Mouse (Mus musculus) stomach, postnatal 0 days (tissue): ENCODE results near the gene Kctd2. TPM values are rescaled to one million over a fixed set of nuclear protein-coding genes. Genes with fewer than 3 reads are reported as not detected.

ENCODE experiments used
- ATAC-seq: fragments of 200-750 bp; cut with Nextera tagmentation; 2 replicates; pipeline ENCODE4 v1.8.0; 2017; ENCODE audit not compliant: low FRiP score, low TSS enrichment
- DNase-seq: peaks from one replicate; pipeline ENCODE4 v3.0.0-alpha.2; 2016; ENCODE audit warnings: low spot score
- H3K27ac ChIP-seq: fragments of 300-500 bp; sonication (generic); replicated peaks from 2 replicates; pipeline ENCODE4 v1.5.1; 2014; ENCODE audit warnings: mild to moderate bottlenecking, control low read depth
- H3K27me3 ChIP-seq: fragments of 300-500 bp; sonication (generic); 2 replicates; pipeline ENCODE4 v1.6.1; 2014; ENCODE audit warnings: low read length; ENCODE audit not compliant: control insufficient read depth, insufficient read depth
- H3K36me3 ChIP-seq: fragments of 300-500 bp; sonication (generic); 2 replicates; pipeline ENCODE4 v1.6.1; 2014; ENCODE audit warnings: low read length, mixed read lengths; ENCODE audit not compliant: control insufficient read depth, insufficient read depth
- H3K4me1 ChIP-seq: fragments of 300-500 bp; sonication (generic); replicated peaks from 2 replicates; pipeline ENCODE4 v1.6.1; 2014; ENCODE audit warnings: antibody characterized with exemption; ENCODE audit not compliant: control insufficient read depth, insufficient read depth
- H3K4me2 ChIP-seq: fragments of 300-500 bp; sonication (generic); replicated peaks from 2 replicates; pipeline ENCODE4 v1.6.1; 2014; ENCODE audit warnings: low read depth, mild to moderate bottlenecking, control low read depth, moderate library complexity
- H3K4me3 ChIP-seq: fragments of 300-500 bp; sonication (generic); 2 replicates; pipeline ENCODE4 v1.5.1; 2014; ENCODE audit warnings: low read depth, low read length, control low read depth
- H3K9ac ChIP-seq: fragments of 300-500 bp; sonication (generic); 2 replicates; pipeline ENCODE4 v1.6.1; 2014; ENCODE audit warnings: mild to moderate bottlenecking, low read length, control low read depth, mixed read lengths
- H3K9me3 ChIP-seq: fragments of 300-500 bp; sonication (generic); 2 replicates; pipeline ENCODE4 v1.6.1; 2016; ENCODE audit warnings: low read length; ENCODE audit not compliant: control insufficient read depth
- CTCF ChIP-seq: IDR thresholded peaks from 2 replicates; pipeline ENCODE4 v1.5.1; 2016; ENCODE audit warnings: antibody characterized with exemption, low read depth, mild to moderate bottlenecking, moderate library complexity
- EP300 ChIP-seq: optimal IDR thresholded peaks from 2 replicates; pipeline ENCODE3; 2016; ENCODE audit warnings: antibody characterized with exemption
- WGBS: fragments of 180-500 bp; shearing (Covaris S2); extraction: QIAGEN DNeasy Blood & Tissue Kit; methylation state at CpG from one replicate; pipeline ENCODE4 v1.1.7; 2014; 5-methylcytosine and 5-hydroxymethylcytosine counted together
- polyA plus RNA-seq: library from polyadenylated mRNA; unstranded; fragments of >200 nt; fragmentation: Nextera tagmentation; extraction: Ambion mirVana; gene quantifications from 2 replicates; pipeline ENCODE4 v1.2.1, GENCODE M21; 2015

The Kctd2 gene
- polyA plus RNA-seq: 11.6 and 13.0 TPM in 2 replicates

DNA sequence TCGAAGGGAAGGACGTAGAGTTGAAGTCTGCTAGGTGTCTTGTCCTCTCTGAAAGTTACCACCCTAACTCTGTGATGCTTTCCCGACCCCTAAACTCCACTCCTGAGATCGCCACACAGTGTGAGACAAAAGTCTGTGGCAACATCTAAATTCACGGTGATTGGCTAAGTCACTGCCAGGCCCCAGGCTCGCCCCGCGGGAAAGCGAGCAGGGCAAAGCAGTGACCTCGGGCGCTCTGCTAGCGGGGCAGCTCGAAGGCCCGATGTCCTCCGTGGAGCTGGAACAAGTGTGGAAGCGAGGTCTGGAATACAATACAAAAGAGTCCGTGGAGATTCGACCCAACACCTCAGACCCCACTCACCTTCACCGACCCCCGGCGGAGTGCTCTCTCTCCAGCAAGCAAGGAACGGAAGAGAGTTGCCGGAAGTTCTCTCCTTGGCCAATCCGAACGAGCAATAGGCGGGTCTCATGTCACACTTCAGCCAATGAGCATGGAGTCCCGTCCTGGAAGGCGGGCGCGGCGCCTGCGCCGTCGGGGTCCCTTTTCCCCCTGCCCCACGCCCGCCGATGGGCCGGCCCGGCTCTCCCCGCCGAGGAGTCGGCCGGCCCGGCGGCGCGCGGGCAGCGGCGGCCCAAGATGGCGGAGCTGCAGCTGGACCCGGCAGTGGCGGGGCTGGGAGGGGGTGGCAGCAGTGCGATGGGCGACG lies at the start of gene Kctd2, which contains the start of gene Atp5h:
Kctd2 (plus strand) TSS at position 598 of the 707 bp plus-strand sequence.
Atp5h (minus strand) TSS at position 432 of the 707 bp plus-strand sequence.
- WGBS: under 1% methylated on average over 42 of the region's 56 CpGs

DNA sequence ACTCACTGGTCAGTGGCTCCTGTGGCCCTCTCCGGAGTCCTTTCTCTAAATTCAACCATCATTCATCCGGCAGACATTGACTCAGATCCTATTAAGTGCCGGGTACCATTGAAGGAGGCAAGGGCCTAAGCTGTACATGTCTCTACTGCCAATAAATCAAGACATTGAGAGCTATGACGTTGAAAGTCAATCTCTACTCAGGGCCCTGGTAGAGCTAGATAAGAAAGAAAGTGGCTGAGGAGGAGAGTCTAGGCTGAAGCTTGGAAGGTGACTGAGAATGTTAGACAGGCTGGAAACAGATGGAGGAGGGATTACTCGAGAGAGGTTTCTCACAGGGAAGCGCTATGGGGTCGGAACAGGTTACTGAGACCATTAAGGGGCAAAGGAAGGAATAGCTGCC lies 49.6 kb upstream of the Kctd2 start:
- Histone ChIP-seq H3K36me3 (no peaks in the 10 kb centered on the region), H3K9ac (no peak overlapping the region), H3K4me2 (no peak overlapping the region), H3K27ac (no peak overlapping the region), H3K27me3 (no peaks in the 10 kb centered on the region; the same call in 1 of the 2 replicates), H3K9me3 (no peaks in the 10 kb centered on the region), H3K4me3 (no peak overlapping the region), H3K4me1 (no peaks in the 10 kb centered on the region)
- no peak for DNase-seq
- no peak for TF ChIP-seq CTCF
- TF ChIP-seq EP300: no peak
- ATAC-seq: no peak
- 53% methylated on average over 7 of the region's 7 CpGs for WGBS

More for the DNA sequence above, at the start of gene Kctd2, which contains the start of gene Atp5h:
- peak; percentile 96 for DNase-seq
- Histone ChIP-seq H3K4me1 (peaks cover 8% of the 10 kb centered on the region; the same call in 1 of the 2 replicates), H3K9me3 (no peaks in the 10 kb centered on the region), H3K4me3 (peak within 1 kb of the TSS; percentile 88), H3K27ac (peak within 1 kb of the TSS; percentile 87), H3K27me3 (no peaks in the 10 kb centered on the region), H3K4me2 (peak within 1 kb of the TSS; percentile 97), H3K9ac (peak within 1 kb of the TSS; percentile 92), H3K36me3 (peaks cover 6% of the 10 kb centered on the region)
- ATAC-seq: peak; percentile 97
- TF ChIP-seq CTCF: no peak
- no peak for TF ChIP-seq EP300

DNA sequence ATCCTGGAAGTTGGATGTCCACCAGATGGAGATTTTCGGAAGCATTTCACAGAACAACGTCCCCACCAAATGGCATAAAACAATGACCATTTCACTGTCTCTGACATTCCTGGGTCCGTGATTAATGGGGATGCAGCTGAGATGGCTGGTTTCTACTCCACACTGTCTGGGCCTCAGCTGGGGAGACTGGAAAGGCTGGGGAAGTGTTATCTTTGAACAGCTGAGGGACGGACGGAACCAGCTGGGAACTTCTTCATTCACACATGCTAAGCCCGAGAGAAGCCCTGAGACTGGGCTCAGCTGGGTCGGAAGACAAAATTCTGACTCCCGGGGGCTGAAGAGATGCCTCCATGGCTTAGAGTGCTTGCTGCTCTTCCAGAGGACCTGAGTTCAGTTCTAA lies 48.6 kb upstream of the Kctd2 start:
- Histone ChIP-seq H3K36me3 (no peaks in the 10 kb centered on the region), H3K27me3 (no peaks in the 10 kb centered on the region; the same call in 1 of the 2 replicates), H3K4me3 (no peak overlapping the region), H3K4me1 (no peaks in the 10 kb centered on the region), H3K27ac (no peak overlapping the region), H3K4me2 (no peak overlapping the region), H3K9ac (no peak overlapping the region), H3K9me3 (no peaks in the 10 kb centered on the region)
- WGBS: 64% methylated on average over 8 of the region's 8 CpGs
- no peak for TF ChIP-seq EP300
- TF ChIP-seq CTCF: no peak
- ATAC-seq (no peak), DNase-seq (no peak)

DNA sequence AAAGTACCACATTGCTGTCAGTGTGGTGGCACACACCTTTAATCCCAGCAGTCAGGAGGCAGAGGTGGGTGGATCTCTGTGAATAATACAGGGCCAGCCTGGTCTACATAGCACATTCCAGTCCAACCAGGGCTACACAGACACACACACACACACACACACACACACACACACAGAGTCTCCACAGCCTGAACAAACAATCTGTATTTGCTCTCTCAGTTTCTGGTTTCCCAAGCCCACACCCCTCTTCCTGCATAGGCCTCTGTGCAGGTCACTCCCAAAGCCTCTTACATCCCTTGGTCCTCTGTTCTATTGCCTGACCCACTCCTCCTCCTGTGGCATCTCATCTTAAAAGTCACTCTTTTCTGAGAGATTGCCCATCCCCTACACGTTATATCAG lies 47.9 kb upstream of the Kctd2 start:
- Histone ChIP-seq H3K4me3 (no peak overlapping the region), H3K4me1 (no peaks in the 10 kb centered on the region), H3K9ac (no peak overlapping the region), H3K27me3 (no peaks in the 10 kb centered on the region; the same call in 1 of the 2 replicates), H3K9me3 (no peaks in the 10 kb centered on the region), H3K36me3 (no peaks in the 10 kb centered on the region), H3K27ac (no peak overlapping the region), H3K4me2 (no peak overlapping the region)
- WGBS: 50% methylated on average over 1 of the region's 1 CpGs
- DNase-seq: peak; percentile 72
- TF ChIP-seq CTCF (no peak), EP300 (no peak)
- peak; percentile 54; the same call in 1 of the 2 replicates for ATAC-seq

DNA sequence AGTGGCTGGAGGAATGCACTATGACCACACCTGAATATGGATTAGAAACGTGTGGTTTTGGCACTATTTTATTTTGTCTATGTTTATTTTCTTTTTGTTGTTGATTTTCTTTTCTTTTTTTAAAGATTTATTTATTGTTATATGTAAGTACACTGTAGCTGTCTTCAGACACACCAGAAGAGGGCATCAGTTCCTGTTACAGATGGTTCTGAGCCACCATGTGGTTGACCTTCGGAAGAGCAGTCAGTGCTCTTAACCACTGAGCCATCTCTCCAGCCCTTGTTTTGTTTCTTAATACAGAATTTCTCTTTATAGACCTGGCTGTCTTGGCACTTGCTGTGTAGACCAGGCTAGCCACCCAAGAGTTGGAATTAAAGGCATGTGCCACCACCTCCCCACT lies 47.2 kb upstream of the Kctd2 start:
- TF ChIP-seq EP300 (no peak), CTCF (no peak)
- Histone ChIP-seq H3K4me3 (no peak overlapping the region), H3K27me3 (no peaks in the 10 kb centered on the region), H3K27ac (no peak overlapping the region), H3K4me2 (no peak overlapping the region), H3K36me3 (no peaks in the 10 kb centered on the region), H3K4me1 (no peaks in the 10 kb centered on the region), H3K9me3 (no peaks in the 10 kb centered on the region), H3K9ac (no peak overlapping the region)
- DNase-seq (no peak), ATAC-seq (no peak)
- WGBS: 44% methylated on average over 2 of the region's 2 CpGs
